Mouse (Mus musculus) small intestine, adult 2 months (tissue): Measurements from ENCODE around the gene Cdan1. TPM values are rescaled to one million over a fixed set of nuclear protein-coding genes. Genes with fewer than 3 reads are reported as not detected.

Experiments used
- H3K27ac ChIP-seq: fragments of 200-500 bp; 2 replicates; pipeline ENCODE4 v1.5.1; 2012; ENCODE audit warnings: low read depth, low read length, control low read depth, inconsistent platforms; ENCODE audit not compliant: insufficient read depth
- H3K27me3 ChIP-seq: fragments of 200-500 bp; 2 replicates; pipeline ENCODE4 v1.6.1; 2012; ENCODE audit warnings: mild to moderate bottlenecking, moderate library complexity, low read length, inconsistent platforms; ENCODE audit not compliant: control insufficient read depth, insufficient read depth
- H3K36me3 ChIP-seq: fragments of 200-500 bp; 2 replicates; pipeline ENCODE4 v1.6.1; 2012; ENCODE audit warnings: mild to moderate bottlenecking, low read length, control low read depth, inconsistent platforms; ENCODE audit not compliant: control insufficient read depth, insufficient read depth
- H3K4me1 ChIP-seq: fragments of 200-500 bp; 2 replicates; pipeline ENCODE4 v1.6.1; 2012; ENCODE audit warnings: low read length, inconsistent platforms, mixed read lengths; ENCODE audit not compliant: control insufficient read depth, insufficient read depth, insufficient read length
- H3K4me3 ChIP-seq: fragments of 200-500 bp; 2 replicates; pipeline ENCODE4 v1.5.1; 2012; ENCODE audit warnings: low read depth, mild to moderate bottlenecking, control low read depth, inconsistent platforms, low read length, moderate library complexity
- CTCF ChIP-seq: fragments of 200-500 bp; IDR thresholded peaks from 2 replicates; pipeline ENCODE4 v1.5.1; 2012; ENCODE audit warnings: low read depth, mild to moderate bottlenecking, control low read depth, inconsistent platforms, low read length, moderate library complexity, mixed read lengths; ENCODE audit not compliant: insufficient replicate concordance, insufficient read length; ENCODE audit errors: extremely low read depth
- POLR2A ChIP-seq: fragments of 200-500 bp; IDR thresholded peaks from 2 replicates; pipeline ENCODE4 v1.6.1; 2012; ENCODE audit warnings: low read depth, mild to moderate bottlenecking, control low read depth, inconsistent platforms, low read length, moderate library complexity
- WGBS: fragments of 180-500 bp; shearing (Covaris S2); methylation state at CpG from one replicate; pipeline ENCODE4 v1.1.7; 2018; 5-methylcytosine and 5-hydroxymethylcytosine counted together
- polyA plus RNA-seq: library from polyadenylated mRNA; depleted of rRNA; stranded (reverse); fragments of >200 nt; gene quantifications from 2 replicates; pipeline ENCODE4 v1.2.3, GENCODE M21; 2012

Cdan1 gene
- polyA plus RNA-seq, 1 experiment, result 19.8 TPM

DNA sequence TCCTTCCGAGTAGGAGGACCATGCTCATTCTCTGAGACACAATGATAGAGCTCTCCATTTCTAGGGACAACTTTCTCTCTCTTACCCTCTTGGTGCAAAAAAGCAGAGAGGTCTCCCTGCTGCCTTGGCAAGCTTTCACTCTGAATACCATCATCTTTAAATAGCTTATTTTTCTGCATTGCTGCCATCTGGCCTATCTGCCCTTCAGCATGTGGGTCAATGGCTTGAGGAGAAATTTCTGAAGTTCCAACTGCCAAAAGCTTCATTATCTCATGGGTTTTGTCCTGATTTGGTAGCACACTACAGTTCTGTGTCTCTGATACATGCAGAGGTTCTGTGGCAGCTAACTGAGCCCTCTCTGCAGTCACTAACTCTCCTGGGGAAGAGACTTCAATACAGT is 104.4 kb downstream of the Cdan1 start:
- WGBS, result 94% methylated on average over 1 of the region's 1 CpGs
- H3K36me3 ChIP-seq, result peaks cover 3% of the 10 kb centered on the region; the same call in 1 of the 2 replicates
- no peaks in the 10 kb centered on the region for H3K4me1 ChIP-seq

DNA sequence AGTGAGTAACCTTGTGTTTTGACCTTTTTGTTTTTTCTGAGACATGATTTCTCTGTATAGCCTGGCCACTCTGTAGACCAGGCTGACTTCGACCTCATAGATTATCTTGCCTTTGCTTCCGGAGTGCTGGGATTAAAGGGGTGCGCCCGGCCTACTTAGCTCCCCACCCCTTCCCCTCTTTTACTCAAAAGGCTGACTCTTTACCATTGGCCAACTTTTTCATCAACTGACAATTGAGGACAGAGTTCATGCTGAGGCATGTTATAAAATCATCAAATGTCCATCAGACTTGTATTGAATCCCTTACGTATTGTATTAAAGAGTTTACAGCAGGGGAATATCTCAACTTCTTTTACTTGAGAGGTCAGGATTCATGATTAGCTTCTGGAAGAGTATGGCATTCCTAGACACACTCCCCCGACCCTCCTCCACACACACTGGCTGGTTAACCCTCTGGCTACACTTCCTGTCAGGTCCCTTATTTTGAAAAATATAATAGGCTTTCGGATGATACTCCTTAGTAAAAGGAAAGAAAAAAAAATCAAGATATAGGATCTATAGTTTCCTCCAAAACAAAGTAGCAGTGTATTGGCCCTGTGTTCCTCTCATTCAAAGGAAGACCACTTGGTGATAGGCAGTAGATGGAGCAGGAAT is 117.9 kb downstream of the Cdan1 start:
- WGBS, result 33% methylated on average over 7 of the region's 7 CpGs
- Histone ChIP-seq H3K27me3 (no peaks in the 10 kb centered on the region), H3K27ac (peak overlapping the region; percentile 64; the same call in 1 of the 2 replicates), H3K4me3 (peak overlapping the region; percentile 65; the same call in 1 of the 2 replicates), H3K36me3 (peaks cover 8% of the 10 kb centered on the region), H3K4me1 (peaks cover 9% of the 10 kb centered on the region)
- TF ChIP-seq CTCF (no peak), POLR2A (no peak)

More for the DNA sequence above, 104.4 kb downstream of the Cdan1 start:
- TF ChIP-seq POLR2A, result no peak
- no peak for TF ChIP-seq CTCF
- Histone ChIP-seq H3K27ac (no peak overlapping the region), H3K4me3 (no peak overlapping the region), H3K27me3 (no peaks in the 10 kb centered on the region)

DNA sequence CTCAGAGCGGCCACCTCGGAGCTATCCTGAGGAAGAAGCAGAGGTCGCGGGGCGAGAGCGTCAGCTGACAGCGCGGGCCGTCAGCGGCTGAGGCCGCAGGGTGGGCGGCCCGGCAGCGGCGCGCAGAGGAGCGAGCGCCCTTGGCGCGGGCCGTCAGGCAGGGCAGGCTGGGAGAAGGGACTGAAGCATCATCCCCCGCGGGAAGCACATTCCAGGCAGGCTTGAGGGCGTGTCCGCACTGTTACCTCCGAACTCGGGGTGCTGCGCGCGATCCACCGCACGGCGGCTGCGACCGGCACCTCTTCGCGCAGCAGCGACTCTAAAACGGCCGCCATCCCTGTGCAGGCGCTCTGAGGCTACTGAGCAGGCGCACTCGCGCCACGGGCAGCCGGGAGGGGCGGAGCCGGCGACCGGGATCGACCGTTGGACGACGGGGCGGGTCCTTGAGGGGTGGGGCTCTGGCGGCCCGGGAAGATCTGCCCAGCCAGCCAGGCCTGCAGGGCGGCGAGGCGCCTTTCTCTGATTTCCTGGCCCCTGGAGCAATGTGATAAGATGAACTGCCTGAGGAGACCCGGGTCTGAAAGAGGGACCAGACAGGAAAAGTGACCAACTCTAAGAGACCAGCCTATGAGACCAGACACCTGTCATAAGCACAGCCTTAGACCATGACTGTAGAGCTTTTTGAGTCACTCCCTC is 118.6 kb downstream of the Cdan1 start:
- peaks cover 15% of the 10 kb centered on the region for H3K36me3 ChIP-seq
- under 1% methylated on average over 61 of the region's 61 CpGs for WGBS
- H3K27me3 ChIP-seq, result no peaks in the 10 kb centered on the region
- peak overlapping the region; percentile 65 for H3K4me3 ChIP-seq
- H3K27ac ChIP-seq, result peak overlapping the region; percentile 64
- H3K4me1 ChIP-seq, result peaks cover 9% of the 10 kb centered on the region
- no peak for TF ChIP-seq CTCF
- TF ChIP-seq POLR2A, result peak; percentile 93

DNA sequence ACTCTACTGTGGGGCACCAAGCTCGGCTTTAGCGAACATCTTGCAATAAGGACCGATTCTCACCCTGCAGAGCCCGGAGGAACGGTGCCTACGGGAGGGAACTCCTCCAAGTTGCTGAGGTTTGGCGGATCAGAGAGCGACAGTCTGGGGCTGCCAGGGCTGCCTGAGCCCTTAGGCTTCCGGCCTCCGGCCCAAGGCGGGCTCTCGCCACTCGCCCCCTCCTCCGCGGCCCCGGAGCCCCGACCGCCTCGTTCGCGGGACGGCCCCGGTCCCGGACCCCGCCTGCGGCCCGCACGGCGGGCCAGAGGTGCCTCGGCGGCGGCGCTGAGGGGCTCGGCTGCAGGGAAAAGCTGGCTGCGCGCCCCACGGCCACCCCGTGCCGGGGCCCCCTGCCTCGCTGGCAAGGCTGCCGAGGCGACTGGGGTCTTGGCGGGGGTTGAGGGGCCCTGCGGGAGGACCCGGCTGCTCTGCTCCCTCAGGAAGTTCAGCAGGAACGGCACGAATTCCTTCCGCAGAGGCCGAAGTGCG is 119.2 kb downstream of the Cdan1 start:
- Histone ChIP-seq H3K27ac (peak overlapping the region; percentile 38; the same call in 1 of the 2 replicates), H3K4me1 (peaks cover 9% of the 10 kb centered on the region), H3K4me3 (peak overlapping the region; percentile 65), H3K27me3 (no peaks in the 10 kb centered on the region), H3K36me3 (peaks cover 20% of the 10 kb centered on the region)
- no peak for TF ChIP-seq CTCF
- TF ChIP-seq POLR2A, result no peak
- under 1% methylated on average over 50 of the region's 50 CpGs for WGBS

DNA sequence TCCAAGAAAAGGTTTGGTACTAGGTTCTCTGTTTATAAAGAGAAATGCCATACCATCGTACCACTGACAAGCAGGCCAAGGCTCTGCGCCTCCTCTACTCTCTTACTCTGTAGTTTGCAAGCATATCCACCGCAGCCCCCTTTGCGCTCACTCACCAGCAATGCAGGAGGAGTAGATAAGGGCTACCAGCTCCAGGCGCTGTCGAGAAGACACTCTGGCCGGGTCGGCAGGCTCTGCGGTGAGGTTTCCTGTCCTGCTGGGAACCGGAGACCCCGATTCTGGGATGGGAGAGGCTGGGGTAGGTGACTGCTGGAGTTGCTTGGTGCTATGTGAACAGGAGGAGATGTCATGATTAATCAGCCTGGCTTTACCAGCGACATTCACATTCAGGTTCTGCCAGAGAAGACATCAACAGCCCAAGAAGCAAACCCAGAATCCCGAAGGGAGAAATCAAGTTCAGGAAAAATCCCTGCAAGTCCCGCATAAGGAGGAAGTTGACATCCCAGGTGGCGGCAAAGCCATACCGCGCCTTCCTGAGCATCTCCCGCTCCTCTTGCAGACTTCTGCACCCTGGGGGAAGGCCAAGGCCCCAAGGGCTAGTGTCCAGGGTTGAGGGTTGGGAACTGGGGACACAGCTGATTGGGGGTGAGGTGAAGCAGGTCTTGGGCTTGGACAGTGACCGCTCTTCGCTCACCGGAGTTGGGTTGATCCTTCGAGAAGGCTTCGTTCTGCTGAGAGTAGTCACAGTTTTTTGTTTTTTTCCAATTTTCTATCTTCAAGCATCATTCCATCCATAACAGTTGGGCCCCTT is 119.9 kb downstream of the Cdan1 start:
- peaks cover 27% of the 10 kb centered on the region for H3K36me3 ChIP-seq
- peak overlapping the region; percentile 65 for H3K4me3 ChIP-seq
- no peaks in the 10 kb centered on the region for H3K27me3 ChIP-seq
- no peak for TF ChIP-seq CTCF
- no peak for TF ChIP-seq POLR2A
- 25% methylated on average over 23 of the region's 23 CpGs for WGBS
- no peak overlapping the region for H3K27ac ChIP-seq
- H3K4me1 ChIP-seq, result peaks cover 9% of the 10 kb centered on the region

DNA sequence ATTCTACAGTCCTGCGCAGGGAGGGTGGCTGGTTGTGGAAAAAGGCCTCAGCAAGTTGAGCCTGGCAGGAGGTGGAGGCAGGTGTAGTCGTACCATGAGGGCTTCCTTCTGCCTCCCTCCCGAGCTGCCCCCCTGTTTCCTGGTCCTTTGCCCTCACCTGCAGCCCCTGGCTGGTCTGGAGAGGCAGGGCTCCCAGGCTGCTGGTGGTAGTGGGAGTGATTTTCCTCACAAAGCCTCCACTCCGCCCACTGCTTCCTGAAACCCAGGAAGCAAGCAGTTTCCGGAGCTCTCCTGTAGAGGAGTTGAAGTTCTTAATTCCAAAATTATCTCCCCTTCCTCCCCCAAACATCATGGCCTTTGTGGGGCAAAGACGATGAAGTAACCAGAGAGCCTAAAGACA is 125.8 kb downstream of the Cdan1 start:
- TF ChIP-seq CTCF (no peak), POLR2A (no peak)
- 83% methylated on average over 6 of the region's 6 CpGs for WGBS
- Histone ChIP-seq H3K36me3 (peaks cover 68% of the 10 kb centered on the region), H3K4me3 (no peak overlapping the region), H3K27me3 (no peaks in the 10 kb centered on the region), H3K27ac (no peak overlapping the region), H3K4me1 (no peaks in the 10 kb centered on the region)

DNA sequence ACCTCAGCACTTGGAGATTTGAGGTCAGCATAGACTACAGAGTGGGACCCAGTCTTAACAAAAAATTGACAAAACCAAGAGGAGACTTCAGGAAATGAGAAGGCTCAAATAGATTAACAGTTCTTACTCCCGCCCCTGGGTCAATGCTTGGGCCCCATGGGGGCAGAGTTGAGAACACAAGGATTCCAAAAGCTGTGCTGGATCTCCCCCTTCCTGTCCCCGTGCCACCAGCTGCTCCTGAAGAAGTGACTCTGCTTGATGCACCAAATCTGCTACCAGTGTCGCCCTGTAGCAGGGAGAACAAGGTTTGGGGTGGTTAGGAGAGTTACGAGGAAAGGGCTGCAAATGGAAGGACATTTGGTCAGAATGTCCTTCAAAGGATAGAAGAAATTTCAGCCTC is 126.3 kb downstream of the Cdan1 start:
- H3K27ac ChIP-seq, result no peak overlapping the region
- WGBS, result 79% methylated on average over 4 of the region's 4 CpGs

More for the DNA sequence above, 126.3 kb downstream of the Cdan1 start:
- no peak overlapping the region for H3K4me3 ChIP-seq
- TF ChIP-seq POLR2A, result no peak
- H3K27me3 ChIP-seq, result no peaks in the 10 kb centered on the region
- peaks cover 72% of the 10 kb centered on the region for H3K36me3 ChIP-seq
- no peaks in the 10 kb centered on the region for H3K4me1 ChIP-seq
